In the genomic region with DNA sequence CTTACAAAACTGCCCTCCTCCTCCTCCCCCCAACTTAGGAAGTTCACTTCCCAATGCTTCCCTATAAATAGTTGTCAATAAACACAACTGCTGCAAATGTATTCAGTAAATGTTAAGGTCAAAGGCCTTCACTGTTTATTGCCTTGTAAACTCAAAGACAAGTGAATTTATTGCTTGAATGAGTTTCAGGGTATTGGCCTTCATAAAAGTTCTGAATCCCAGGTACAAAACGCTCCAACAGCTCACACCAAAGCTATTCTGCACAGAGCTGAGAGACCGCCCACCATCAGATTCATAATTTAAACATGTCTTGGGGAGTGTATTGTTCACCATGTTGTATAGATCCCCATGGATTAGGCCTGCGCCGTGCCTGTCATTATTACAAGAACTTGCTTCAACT, we compare ENCODE assay signal across 19 mouse cellular contexts.
"Had no signal": no experiment of that assay in that cellular context is flagged by ENCODE, and none has a peak within 500 bp of the region (broad histone marks: within the 10 kb centered on the region; RNA-seq: fewer than 3 reads in every experiment).

No protein-coding gene starts in this region.

- H3K36me3 ChIP-seq: liver, embryonic 13.5 days; lung, embryonic 15.5 days had no signal

- H3K4me3 ChIP-seq: layer of hippocampus, adult 2 months; liver, embryonic 13.5 days; lung, embryonic 15.5 days; megakaryocyte, embryonic 14.5 days had no signal

- H3K9ac ChIP-seq: liver, embryonic 13.5 days; liver, postnatal 0 days; lung, embryonic 15.5 days had no signal

- H3K9me3 ChIP-seq: liver, embryonic 13.5 days; lung, embryonic 15.5 days; megakaryocyte, embryonic 14.5 days had no signal

- H3K27ac ChIP-seq: hindbrain, postnatal 0 days; kidney, postnatal 0 days; layer of hippocampus, adult 2 months; liver, embryonic 13.5 days; lung, embryonic 15.5 days; macrophage had no signal

- H3K4me1 ChIP-seq: megakaryocyte, embryonic 14.5 days had no signal

- H3K4me2 ChIP-seq: liver, embryonic 13.5 days; lung, embryonic 15.5 days had no signal

- H3K27me3 ChIP-seq: liver, embryonic 13.5 days; lung, embryonic 15.5 days had no signal

- ATAC-seq: hindbrain, postnatal 0 days; midbrain, embryonic 16.5 days had no signal

- DNase-seq: kidney, adult 11 months; kidney, adult 9 months; kidney, postnatal 36 days; left cerebral cortex, postnatal 4 days; liver; liver, embryonic 13.5 days; liver, postnatal 0 days; lung, postnatal 14 days; right cerebral cortex, adult 18-20 months; right cerebral cortex, postnatal 25 days; thymus, adult 18-20 months; thymus, postnatal 14 days had no signal
